Mouse (Mus musculus): ENCODE results near the gene Nemf.
A peak's percentile ranks its signal among the peaks of the same experiment; 100 is the strongest.
"Not testable (repeated sequence)": the region's sequence is repeated elsewhere in the genome, so short reads cannot be mapped to it uniquely, and the experiment has no call there.

The Nemf gene

DNA sequence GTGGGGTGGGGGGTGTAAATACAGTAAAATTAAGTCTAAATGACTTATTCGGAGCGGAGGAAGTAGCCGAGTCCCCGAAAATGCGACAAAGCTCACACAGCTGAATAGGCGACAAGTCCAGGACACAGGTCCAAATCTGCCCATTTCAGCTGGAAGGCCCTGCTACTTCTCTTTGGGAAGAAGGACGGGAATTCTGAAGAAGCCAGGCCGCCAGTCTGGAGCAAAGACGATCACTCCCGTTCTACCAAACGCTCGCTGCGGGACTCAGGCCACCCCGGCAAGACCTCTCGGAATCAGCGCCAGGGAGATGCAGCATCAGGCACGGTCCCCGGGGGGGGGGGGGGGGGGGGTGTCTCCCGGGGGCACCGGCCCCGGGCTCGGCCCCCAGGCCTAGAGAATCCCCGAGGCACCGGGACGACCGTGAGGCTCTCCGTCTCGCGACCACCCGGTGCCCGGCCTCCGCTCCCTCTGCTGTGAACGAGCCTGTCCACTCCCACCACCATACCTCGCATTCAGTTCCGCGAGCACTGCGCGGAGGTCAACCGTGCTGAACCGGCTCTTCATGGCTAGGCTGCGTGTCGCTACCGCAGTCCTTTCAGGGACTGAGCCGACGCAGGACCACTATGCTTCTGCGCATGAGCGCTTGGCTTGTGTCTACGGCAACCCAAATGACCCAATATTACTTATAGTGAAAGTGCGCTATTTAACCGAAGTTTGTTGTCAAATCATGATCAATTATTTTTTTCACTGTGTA, at the start of gene Nemf:
Nemf (minus strand) TSS at position 620 of the 754 bp plus-strand sequence.
- peak; percentile 92 for DNase-seq (ENCODE audit: low read depth)

DNA sequence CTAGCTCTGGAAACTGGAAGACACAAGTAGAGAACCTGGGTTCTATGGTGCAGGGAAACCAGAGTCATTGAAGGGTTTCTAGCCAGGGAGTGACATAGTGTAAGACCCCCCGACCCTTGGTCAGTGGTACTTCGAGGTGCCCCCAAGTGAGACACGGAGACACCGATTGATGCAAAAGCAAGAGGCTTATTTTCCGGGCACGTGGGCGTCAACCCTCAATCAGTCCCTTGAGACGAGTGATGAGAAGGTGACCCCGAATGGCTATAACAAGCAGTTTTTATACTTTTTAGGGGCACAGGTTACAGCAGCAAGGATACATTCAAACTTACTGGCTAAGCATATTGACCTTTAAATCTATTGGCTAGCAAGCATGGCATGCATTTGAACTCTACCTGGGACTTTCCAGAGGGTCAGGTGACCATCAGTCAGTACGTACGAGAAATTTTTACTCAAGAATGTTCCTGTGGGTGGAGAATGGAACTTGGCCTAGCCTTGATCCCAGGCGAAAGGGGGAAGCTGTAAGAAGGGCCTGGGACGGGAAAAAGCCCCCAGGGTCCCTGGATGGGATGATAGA, 45.7 kb upstream of the Nemf start:
- no peak for DNase-seq (ENCODE audit: low read depth)

- DNase-seq (ENCODE audit: low read depth) = no peak
Observed at GRCm38 (mm10) chr12:69402100-69402499, 45.1 kb upstream of the Nemf start.

DNA sequence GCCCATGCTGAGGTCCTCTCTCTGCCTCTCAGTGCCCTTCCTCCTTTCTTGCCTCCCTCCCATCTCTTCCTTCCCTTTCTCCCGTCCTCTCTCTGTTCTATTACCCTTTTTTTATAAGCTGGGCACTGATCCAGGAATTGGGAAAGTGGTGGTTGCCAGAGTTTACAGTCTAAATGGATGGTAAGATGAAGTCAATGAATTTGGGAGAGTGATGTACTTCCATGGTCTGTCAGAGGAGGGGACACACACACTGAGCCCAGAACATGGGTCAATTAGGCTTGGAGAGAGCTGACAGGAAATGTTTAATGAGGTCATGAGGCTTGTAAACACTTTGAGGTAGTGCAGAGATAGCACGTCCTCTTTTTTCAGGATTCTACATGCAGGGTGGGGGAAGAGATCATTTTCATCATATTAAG, 43.9 kb upstream of the Nemf start:
- DNase-seq (ENCODE audit: low read depth) = peak; percentile 59

DNA sequence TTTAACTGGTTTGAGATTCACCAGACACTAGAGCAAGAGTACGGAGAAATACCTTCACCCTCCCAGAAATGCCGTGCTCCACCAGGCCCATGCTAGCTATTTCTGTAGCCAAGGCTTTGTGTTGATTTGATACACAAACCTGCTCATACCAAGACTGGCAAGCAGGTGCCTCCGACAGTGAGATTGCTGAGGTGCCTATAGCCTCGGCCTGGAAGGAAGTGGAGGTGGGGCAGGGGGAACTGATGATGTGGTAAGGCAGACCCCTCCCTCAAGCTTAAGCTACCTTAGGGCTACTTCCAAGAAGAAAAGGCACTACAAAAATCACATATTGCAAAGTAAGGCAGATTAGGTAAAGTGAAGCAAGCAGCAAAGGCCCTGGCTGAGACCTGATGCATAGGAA, 43.4 kb upstream of the Nemf start:
- DNase-seq (ENCODE audit: low read depth) = no peak

DNA sequence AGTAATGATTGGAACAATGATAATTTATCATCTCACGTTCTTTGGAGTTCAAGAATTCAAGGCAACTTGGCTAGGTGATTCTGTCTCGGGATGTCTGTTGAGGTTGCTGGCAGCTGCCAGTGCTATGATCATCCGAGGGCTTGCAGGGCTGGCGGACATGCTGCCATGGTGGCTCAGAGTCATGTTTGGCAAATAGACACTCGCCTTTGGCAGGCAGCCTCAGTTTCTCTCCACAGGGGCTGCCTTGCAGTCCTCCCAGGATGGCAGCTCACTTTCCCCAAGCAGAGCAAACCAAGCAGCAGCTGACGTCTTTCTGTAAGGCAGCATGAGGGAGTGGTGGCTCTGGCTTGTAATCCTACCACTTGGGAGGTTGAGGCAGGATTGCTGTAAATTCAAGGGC, 37.5 kb upstream of the Nemf start:
- DNase-seq (ENCODE audit: low read depth) = no peak

- no peak for DNase-seq (ENCODE audit: low read depth)
Observed at GRCm38 (mm10) chr12:69393076-69393475, 36.1 kb upstream of the Nemf start.

DNA sequence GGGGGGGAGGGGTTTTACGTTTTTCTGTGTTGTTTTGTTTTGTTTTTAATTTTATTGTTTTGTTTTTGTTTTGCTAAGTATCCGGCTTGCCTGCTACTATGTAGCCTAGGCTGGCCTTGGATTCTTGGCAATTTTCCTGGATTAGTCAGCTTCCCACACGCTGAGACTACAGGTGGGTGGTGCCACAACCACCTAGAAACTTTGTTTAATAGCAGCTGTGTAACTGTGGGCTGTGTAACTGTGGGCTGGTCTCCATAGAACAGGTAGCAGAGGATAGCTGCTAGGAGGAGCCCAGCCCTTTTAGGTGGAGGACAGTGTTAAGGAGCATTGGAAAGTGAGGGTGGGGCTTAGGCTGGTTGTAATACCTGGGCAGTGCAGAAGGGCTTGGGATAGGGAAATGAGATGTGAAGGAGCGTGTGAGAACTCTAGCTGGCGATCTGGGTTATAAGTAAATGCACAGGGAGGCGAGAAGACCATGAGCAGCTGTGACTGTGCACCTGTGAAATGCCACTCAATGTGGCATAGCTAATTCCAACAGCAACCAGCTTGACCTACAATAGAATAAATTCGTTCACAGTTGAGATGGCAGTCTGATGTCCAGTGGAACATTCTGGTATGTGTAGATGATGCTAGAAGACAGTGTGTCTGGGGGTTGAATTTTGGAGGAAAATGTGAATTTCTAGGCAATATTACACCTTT, 33.2 kb upstream of the Nemf start:
- no peak for DNase-seq (ENCODE audit: low read depth)

GRCm38 (mm10) chr12:69389273-69389938, 32.4 kb upstream of the Nemf start:
- DNase-seq (ENCODE audit: low read depth) = no peak

DNA sequence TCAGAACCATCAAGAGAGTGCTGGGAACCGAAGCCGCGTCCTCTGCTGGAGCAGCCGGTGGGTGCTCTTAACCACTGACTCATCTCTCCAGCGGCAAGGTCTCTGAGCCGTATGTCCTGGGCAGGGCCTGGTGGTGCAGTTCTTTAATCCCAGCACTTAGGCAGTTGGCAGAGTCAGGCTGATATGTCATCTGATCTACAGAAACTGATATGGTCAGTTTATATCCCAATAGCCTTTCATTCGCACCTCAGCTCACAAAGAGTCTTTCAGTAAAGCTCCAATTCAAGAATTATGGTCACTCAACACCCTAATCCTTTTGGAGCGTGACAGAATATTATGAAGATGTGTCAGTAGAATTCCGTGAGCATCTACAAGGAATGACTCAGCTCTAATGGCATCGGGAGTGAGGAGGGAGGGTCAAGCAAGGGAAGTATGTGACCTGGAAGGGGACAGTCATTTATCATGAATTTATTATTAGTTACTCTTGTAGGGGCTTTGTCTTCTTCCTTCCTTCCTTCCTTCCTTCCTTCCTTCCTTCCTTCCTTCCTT, 31.4 kb upstream of the Nemf start:
- DNase-seq (ENCODE audit: low read depth) = peak; percentile 25

DNA sequence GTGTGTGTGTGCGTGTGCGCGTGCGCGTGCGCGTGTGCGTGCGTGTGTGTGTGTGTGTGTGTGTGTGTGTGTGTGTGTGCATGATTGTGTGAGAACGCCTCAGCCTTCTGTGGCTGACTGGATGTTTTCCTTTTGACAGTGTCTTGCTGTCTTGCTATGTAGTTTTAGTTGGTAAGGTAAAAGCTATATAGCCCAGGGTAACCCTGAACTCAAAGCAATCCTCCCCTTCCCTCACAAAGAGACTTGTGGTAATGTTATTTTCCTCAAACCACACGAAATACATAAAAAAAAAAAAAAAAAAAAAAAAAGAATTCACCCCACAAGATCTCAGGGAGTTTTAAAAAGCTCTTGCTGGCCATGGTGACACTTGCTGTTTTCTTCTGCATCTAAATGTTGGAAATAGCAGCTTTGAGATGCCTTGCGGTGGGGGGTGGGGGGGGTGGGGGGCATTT, 29.3 kb upstream of the Nemf start:
- not testable (repeated sequence) for DNase-seq (ENCODE audit: low read depth)

DNA sequence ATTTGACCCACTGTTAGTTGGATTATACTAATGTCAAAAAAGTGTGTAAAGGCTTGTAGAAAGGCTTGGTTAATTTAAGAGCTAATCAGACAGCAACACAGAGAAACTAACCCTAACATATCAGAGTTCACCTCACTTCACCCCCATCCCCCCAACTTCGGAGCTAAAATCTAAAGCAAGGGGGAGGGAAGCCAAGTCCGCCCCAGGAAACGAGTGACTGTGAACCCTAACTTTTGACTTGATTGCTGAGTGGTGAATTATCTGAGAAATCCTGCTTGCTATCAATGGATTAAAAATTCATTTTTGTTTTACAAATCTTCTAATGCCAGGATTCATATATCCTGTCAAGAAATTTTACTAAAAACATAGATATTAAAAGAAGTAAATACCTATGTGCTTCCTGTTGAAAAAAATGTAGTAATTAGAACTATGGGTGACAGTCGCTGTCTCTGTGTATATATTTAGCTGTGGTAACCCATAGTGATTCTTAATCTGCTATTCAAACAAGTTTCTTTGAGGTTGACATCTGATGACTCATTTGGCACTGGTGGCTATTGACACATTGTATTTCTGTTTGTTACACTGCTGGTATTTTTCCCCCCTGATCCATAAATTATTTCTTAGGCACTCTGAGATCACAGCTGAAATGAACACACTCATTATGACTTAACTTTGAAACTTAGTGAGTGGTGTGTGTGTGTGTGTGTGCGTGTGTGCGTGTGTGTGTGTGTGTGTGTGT, 28.7 kb upstream of the Nemf start:
- DNase-seq (ENCODE audit: low read depth) = peak; percentile 65

GRCm38 (mm10) chr12:69384606-69385005, 27.6 kb upstream of the Nemf start:
- DNase-seq (ENCODE audit: low read depth) = no peak

DNA sequence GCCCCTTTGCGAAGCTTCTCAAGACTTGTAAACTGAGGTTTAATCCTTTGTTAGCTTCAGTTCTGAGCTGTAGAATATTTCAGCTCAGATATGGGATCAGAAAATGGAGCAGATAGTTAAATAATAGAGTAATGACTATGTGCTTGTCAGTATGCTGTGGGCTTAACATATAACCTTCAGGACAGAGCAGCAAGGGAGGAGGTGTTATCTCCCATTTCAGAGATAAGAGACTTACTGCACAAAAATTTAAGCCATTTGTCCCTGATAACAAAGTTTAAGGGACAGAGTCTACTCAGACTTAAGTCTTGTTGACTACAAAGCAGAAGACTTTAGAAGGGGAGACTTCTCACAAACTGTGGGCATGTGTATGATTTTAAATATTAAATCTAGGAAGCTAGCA, 25.9 kb upstream of the Nemf start:
- DNase-seq (ENCODE audit: low read depth) = no peak

DNA sequence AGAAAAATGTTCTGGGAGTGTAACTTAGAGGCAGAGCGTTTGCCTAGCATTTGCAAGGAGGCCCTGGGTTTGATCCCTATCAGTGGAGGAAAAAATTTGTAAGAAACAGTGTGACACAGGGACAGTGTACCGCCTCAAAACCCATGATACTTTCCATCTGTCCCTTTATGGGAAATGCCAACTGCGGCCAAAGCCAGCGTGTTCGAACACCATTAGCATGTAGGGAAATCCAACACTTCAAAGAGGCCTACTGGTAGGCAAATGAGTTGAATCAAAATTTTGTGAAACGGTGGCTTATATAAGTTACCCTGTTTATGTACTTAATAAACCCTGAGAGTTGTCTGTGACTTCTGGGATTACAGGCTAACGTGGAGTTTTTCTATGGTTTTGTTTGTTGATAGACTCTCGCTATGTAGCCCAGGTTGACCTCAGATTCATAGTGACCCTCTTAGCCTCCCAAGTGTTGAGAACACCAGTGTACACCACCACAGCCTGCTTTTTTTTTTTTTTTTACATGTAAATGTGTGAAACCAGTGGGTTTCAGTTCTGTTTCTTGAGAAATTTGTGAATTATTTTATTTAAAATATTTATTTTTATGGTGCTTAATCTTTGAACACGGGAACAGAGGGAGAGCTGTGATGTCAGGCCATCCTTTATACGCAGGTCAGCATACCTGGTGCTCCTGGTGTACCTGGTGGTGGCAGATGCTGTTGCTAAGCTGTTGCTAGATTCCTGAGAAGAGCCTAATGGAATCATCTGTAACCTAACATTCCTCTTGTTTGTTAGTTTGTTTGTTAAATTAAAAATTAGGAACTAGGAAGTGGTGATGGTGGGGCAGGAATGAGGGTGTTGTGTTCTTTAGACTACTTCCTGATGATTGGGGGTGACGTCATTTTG, 21.8 kb upstream of the Nemf start:
- DNase-seq (ENCODE audit: low read depth) = no peak

DNA sequence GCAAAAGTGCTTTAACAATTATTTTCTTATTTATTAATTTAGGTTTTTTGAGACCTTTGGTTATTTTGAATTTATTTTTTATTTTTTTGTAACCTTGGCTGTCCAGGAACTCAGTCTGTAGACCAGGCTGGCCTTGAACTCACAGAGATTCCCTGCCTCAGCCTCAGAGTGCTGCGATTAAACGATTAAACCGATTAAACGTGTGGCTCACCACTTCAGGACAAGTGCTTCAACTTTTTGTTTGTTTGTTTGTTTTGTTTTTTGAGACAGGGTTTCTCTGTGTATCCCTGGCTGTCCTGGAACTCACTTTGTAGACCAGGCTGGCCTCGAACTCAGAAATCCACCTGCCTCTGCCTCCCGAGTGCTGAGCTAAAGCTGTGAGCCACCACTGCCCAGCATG, 20.7 kb upstream of the Nemf start:
- not testable (repeated sequence) for DNase-seq (ENCODE audit: low read depth)

- DNase-seq (ENCODE audit: low read depth) = no peak
Observed at GRCm38 (mm10) chr12:69377188-69377587, 20.2 kb upstream of the Nemf start.

GRCm38 (mm10) chr12:69376132-69376531, 19.2 kb upstream of the Nemf start:
- peak; percentile 35 for DNase-seq (ENCODE audit: low read depth)

DNA sequence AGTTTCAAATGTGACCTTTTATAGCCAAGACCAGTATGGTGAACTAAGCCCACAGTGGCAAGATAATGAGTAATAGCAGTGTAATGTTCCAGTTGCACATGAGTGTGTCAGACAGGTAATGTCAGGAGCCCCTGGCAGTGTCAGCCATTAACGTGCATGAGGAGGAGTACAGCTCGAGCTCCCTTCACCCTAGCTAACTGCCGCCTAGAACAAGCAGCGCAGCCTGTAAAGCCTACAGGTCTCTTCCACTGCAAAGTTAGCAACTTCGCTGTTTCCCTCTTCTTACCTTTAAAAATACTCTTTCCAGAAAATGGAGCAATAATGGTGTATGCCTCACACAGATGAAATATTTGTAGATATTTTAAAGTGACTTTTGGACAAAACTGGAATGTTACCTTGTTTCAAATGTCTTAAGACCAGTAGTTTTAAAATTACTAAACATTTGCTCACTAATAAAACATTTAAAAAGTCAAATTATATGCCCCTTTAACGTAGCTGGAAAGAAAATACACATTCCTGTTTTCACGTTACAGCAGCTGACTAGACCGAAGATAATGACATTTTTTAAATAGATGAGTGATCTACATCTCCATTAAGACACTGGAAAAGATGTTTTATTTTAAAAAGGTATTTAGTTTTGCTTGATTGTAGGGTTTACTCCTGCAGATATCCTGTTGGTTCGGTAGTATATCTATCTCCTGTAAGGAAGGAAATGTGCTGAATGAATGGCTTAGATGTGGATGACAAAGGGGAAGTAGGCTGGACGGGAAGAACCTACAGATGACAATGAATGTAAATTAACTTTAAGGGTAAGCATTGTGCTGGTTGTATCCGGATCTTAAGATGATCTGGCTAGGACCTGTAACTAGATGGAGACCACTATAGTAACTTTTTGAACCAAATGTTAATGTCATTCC, 17.1 kb upstream of the Nemf start:
- peak; percentile 59 for DNase-seq (ENCODE audit: low read depth)

Measured in NIH3T3 (cell line).